Mouse (Mus musculus): ENCODE measurements around the gene Irf1.

DNA sequence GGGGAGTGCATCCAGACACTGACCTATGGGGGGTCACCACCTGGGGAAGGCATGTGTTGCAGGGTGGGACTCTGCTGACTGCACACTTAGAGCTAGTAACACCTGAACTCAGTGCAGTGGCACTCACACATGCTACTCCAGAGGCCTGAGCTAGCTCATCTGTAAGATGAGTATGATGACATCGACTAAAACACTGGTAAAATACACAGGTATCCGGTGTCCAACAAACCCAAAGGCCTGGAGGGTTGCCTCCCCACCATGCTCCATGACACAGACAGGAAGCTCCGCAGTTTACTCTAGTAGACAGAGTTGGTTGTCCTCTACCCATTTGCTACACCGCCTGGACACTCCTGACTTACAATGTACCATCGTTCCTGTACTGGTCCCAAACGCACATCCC lies 49.7 kb downstream of the Irf1 start:
- TF ChIP-seq ZKSCAN1 (IDR thresholded peaks at IDR 0.05; ENCODE audit: borderline replicate concordance, low read depth, low read length) (no peak), CTCF (conservative IDR thresholded peaks at IDR 0.05 in 1 of 2, IDR thresholded peaks at IDR 0.05 in 1 of 2; ENCODE audit: low read depth in 2 of 2, low read length in 2 of 2) (no peak), ZNF384 (IDR thresholded peaks at IDR 0.05; ENCODE audit: low read depth, low read length) (no peak), POLR2A (IDR thresholded peaks at IDR 0.05; ENCODE audit: low read depth, low read length) (no peak), EP300 (IDR thresholded peaks at IDR 0.05; ENCODE audit: low read length) (no peak), TCF12 (IDR thresholded peaks at IDR 0.05; ENCODE audit: low read depth, low read length) (no peak), NRF1 (IDR thresholded peaks at IDR 0.05; ENCODE audit: low read depth, low read length) (no peak), UBTF (IDR thresholded peaks at IDR 0.05; ENCODE audit: low read depth, low read length) (no peak), MAFK (IDR thresholded peaks at IDR 0.05; ENCODE audit: insufficient replicate concordance, low read length) (no peak), ZC3H11A (IDR thresholded peaks at IDR 0.05; ENCODE audit: low read depth, low read length) (no peak), SMC3 (IDR thresholded peaks at IDR 0.05; ENCODE audit: low read depth, low read length) (no peak), MAX (IDR thresholded peaks at IDR 0.05; ENCODE audit: low read length) (no peak; the same call in 1 of the 2 replicates)
